Mouse (Mus musculus) spleen, embryonic (tissue): ENCODE data around the gene Fdxr.

Source experiments
- CTCF ChIA-PET: fragments of 350-600 bp; sonication (Branson Sonifier 250); formaldehyde crosslinking; loops from one replicate; lab custom pipeline; 2022; lab: Charles Lee

Gene Fdxr

DNA sequence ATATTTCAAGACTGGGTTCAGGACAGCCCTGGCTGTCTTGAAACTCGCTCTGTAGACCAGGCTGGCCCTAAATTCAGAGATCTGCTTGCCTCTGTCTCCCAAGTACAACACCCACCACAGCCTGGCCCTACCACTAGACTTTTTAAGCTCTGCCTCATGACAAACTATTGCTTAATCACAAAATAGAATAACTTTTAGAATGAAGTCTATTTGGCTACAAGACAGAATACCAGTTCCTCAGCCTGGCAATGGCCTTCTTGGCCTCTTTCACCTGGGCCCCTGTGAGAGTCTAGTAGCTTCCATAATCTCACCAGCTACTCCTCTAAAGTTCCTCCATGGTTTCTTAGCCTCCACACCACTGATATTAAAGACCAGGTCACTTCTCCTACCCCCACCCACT is 13.5 kb upstream of the Fdxr start:
- CTCF ChIA-PET: no interaction called here

DNA sequence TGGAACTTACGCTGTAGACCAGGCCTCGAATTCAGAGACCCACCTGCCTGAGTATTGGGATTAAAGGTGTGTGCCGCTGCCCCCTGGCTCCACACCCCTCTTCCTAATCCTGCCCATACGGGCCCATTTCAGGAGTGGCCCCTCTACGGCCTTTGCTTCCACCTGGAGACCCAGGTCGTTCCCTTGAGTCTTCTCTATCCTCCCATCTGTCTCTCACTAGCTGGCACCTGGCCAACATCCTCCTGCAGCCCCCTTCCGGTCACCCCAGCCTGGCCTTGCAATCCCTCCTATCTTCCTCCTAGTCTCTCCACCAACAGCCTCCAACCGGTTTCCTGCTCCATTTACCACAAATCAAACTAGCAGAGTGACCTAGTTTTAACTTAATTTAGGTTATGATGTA is 13.0 kb upstream of the Fdxr start:
- CTCF ChIA-PET: no interaction called here

DNA sequence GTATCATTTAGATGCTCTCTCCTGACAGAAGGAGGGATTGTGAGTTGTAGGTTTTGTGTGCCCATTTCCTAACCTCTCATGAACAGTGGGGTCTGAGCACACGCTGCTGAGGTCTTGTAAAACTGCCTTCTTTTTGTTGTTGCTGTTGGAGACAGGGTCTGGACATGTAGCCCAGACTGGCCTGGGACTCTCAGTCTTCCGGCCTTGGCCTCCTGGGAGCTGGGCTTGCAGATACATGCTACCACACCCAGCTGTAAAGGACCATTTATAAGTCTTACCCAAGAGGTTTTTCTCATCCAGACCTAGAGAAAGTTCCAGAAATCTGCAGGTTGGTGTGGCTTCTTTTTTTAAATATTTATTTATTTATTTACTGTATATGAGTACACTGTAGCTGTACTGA is 11.5 kb upstream of the Fdxr start:
- CTCF ChIA-PET: no interaction called here

DNA sequence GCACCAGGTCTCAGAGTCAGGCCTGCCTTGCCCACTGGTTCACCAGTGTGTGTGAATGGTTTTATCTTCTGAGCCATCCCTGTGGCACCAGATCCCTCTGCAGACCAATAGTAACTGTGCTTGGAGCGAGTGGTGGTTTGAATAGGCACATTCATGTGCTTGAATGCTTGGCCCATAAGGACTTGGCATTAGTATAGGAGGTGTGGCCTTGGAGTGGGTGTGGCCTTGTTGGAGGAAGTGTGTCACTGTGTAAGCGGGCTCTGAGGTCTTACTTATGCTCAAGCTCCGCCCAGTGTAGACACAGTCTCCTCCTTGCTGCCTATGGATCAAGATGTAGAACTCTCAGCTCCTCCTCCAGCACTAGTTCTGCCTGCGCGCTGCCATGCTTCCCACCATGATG is 10.5 kb upstream of the Fdxr start:
- CTCF ChIA-PET: no interaction called here

DNA sequence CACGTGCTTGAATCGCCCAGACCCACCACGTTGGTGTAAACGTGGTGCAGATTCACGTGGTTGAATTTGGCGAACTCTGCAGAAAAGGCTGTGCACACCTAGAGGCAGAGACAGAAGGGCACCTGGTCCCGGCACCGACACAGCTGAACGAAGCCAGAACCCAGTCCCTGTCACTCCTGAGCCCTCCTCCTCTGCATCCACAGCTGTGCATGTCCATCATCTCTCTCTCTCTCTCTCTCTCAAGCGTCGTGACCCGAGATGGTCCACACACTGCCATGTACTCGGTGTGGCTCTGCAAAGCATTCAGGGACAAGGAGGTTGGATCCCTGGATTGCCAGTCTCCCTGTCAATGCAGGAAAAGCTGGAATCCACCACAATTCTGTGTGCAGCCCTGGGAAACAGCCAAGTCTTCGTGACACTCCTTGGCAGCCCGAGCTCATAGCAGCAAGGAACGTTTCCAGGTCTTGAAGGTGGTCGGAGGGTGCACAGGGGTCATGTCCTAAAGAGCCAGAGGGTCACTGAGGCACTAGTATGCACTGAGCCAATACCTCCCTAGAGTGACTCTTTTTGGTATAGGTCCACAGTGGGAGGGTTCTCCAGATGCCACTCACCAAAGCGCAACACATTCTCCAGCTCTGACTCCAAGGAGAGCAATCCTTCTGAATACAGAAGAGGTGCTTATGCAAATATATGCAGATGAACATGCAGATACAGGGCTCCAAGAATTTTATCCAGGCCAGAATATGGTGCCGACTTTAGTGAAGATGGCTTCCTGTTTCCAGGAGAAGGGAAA is 9.5 kb upstream of the Fdxr start:
- CTCF ChIA-PET: interaction anchor here (0.6 kb wide), 1 partner anchor 67 kb away, joined by 4 read pairs; no protein-coding TSS in a partner anchor

DNA sequence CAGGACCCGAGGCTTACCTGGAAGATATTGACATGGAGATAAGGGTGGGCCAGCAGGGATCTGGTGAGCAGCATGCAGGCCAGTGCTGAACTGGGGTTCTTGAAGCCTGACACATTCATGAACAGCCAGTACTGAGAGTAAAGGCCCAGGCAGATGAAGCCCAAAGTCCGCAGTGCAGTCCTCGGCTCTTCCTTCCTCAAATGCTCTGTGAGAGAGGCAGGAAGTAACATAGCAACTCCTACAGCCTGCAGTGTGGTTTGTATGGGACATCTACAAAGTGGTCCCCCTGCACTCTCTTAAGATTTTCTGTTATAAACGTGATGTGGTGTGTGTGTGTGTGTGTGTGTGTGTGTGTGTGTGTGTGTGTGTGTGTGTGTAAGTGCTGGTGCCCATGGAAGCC is 8.4 kb upstream of the Fdxr start:
- CTCF ChIA-PET: interaction anchor here (0.6 kb wide), 1 partner anchor 16 kb away, joined by 4 read pairs; no protein-coding TSS in a partner anchor

DNA sequence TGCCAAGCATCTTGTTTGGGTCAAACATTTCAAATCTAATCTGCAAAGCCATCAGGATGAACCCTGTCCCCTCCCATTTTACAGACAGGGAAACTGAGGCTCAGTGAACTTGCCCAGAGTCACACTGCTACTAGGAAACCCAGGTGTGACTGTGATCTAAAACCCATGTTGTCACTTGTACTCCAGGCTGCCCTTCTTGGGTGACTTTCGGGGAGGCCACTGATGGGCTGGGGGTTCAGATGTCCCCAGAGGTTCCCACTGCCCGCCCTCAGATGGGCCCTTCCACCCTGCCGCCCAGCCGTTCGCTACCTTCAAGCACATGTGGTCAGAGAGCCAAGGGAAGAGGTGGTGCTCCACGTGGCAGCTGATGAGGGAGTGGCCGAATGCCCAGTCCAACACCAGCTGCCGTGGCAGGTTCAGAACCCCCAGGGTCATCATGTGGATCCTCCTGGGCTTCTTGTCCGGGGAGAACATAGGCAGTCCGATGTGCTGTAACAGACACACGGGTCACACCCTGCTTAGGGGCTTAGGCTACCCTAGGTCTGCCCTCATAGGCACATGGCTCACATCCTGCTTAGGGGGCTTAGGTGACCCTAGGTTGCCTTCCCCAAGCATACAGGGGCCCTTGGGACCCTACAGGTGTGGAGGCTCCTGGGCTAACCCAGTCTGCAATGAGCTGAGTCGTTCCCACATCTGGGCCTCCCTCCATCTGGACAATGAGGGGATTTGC is 7.2 kb upstream of the Fdxr start:
- CTCF ChIA-PET: no interaction called here

DNA sequence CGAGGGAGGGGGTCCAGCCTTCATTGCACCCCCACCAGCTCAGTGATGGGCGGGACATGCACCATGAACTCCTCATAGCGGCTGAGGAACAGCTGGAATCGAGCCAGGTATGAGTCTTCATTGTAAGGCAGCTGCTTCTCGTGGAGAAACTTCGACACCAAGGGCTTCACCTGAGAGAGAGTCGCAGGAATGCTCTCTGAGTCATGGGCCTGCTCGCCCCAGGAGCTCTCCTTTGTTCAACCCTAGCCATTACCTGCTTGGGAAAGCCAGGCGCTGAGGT is 6.6 kb upstream of the Fdxr start:
- CTCF ChIA-PET: no interaction called here

DNA sequence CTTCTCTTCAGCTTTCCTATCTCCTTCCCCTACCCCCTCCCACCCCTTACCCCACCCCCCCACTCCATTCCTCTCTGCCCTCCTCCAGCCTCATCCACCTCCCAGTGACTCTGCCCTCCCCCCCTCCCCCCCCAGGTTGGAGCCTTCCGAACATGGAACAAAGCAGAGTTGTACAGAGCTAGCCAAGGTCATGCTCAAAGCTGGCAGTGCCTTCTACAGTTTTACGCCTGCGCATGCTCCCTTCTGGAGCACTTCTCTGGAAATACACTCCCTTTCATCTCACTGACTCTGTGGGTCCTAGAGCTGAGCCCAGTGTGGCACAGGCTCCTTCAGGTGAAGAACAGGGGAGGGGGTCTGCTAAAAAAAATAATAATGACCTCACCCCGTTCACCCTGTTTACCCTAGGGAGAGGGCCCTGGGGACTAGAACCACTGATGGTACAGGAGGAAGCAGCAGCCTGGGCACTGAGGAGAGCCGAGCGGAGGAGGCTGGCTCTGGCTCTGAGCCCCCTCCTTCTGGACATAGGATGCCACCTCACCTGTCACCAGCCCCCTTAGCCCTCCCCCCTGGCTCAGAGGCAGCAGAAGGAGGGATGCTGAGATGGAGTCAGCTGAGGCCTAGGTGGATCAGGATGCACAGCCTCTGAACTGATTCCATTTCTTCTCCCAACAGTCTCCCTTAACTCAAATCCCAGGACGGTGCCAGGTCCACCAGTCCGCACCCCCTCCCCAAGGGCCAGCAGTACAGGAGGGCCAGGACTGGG is 6.1 kb upstream of the Fdxr start:
- CTCF ChIA-PET: interaction anchor here (0.6 kb wide), 1 partner anchor 44 kb away, joined by 3 read pairs; no protein-coding TSS in a partner anchor

DNA sequence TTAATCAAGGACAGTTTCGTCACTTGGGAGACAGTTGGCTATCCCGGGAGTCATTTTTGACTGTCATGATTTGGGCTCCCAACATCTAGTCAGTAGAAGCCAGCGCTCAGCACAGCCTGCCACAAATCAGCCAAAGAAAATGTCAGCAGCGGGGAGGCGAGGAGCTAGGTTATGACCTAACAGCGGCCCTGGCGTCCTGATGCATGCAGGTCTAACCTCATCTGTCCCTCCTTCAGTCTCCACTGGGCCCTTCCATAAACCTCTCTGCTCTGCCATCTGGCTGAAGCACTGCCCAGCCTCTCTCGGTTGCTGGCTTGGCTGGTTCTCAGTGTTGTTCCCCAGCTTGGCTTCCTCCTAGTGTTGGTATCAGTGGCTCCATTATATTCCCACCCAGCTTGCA is 5.4 kb upstream of the Fdxr start:
- CTCF ChIA-PET: interaction anchor here (0.6 kb wide), 1 partner anchor 44 kb away, joined by 3 read pairs; no protein-coding TSS in a partner anchor

DNA sequence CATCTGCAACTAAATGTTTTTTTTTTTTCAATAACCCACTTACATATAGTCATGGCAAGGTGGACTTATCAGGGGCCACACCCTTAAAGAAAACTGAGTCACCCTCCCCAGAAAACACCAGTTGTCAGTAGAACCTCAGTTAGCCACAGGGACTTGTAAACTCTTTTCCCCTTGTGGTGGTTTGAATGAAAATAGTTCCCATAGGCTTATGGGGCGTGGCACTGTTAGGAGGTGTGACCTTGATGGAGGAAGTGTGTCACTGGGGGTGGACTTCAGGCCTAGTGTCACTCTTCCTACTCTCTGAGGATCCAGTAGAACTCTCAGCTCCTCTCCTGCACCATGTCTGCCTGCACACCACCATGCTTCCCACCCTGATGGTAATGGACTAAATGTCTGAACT is 2.9 kb upstream of the Fdxr start:
- CTCF ChIA-PET: no interaction called here

DNA sequence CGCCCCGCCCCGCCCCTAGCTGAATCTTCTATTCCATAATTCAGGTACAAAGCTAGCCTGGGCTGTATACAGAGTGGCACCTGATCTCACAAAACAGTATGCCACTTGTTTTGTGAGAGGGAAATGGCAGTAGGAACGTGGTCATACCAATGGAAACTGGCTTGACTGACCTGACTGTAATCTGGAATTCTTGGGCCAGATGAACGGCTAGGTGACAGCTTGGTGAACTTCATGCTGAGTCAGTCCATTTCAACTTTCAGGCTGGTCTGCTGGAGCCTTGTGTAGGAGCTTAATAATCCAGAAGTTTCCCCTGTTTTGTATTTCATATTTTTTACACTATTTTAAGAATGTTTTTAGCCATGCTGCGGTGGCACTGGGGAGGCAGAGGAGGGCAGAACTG is 1.3 kb upstream of the Fdxr start:
- CTCF ChIA-PET: no interaction called here

DNA sequence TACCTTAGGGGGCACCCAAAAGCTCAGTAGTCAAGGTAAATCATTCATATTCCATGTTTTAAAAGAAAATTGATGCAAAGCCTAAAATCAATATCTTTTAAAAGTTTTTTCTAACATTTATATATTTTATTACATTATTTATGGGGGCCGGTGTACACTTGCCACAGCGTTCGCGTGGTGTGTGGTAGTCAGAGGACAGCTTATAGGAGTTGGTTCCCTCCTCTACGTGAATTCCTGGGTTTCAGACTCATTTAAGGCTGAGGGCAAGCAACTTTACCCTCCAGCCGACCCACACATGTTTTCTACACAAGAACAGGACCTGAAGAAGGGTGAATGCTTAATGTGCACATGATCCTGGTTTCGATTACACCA is 740 bp upstream of the Fdxr start:
- CTCF ChIA-PET: no interaction called here

DNA sequence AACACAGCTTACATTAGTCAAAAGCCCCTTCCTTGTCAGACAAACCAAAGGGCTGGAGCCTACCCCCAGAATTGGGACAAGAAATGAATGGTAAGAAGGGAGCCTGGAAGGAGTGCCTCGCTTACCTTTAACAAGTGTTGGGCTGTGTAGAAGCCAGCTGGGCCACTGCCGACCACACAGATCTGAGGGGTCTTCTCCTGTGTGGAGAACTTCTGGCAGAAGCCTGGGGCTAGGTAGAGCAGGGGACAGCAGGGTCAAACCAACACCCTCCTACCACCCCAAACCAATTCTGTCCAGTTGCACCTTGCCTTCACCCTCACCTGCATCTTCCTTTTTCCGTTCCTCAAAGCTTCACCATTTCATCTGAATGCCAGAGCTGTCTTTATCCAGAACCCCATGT is 896 bp downstream of the Fdxr start:
- CTCF ChIA-PET: no interaction called here

DNA sequence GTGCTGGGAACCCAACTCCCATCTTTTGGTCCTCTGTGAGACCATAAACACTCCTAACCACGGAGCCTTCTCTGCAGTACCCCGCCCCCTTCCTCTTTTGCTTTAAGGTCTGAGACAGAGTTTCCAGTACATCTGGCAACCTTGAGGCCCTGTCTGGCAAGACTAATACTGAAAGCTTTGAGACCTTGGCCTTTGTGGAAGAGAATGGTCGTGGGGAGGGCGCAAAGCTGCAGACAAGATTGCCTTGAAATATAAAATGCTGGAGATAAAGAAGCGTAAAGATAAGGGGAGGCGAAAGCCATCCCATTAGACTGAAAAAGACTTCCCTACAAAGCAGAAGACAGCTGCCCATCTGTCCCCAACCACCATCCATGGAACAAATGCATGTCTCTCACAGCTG is 1.3 kb downstream of the Fdxr start:
- CTCF ChIA-PET: interaction anchor here (0.6 kb wide), 1 partner anchor 111 kb away, joined by 8 read pairs; no protein-coding TSS in a partner anchor

DNA sequence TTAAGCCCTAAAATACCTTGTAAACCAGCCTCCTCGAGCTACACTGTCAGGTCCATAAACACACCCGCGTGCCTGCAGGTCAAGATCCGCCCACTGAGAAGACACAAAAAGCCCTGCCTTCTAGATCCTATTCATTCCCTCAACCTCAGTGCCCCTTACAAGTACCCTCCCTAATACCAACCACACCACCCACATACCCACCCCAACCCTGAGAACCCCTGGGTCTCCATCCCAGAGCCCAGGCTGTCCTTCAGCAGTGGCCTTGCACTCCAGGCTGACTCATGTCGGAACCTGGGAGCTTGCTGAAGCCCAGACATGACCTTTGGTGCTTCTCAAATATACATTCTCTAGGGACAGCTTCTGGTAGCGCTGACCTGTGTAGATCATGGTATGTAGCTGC is 2.1 kb downstream of the Fdxr start:
- CTCF ChIA-PET: no interaction called here

DNA sequence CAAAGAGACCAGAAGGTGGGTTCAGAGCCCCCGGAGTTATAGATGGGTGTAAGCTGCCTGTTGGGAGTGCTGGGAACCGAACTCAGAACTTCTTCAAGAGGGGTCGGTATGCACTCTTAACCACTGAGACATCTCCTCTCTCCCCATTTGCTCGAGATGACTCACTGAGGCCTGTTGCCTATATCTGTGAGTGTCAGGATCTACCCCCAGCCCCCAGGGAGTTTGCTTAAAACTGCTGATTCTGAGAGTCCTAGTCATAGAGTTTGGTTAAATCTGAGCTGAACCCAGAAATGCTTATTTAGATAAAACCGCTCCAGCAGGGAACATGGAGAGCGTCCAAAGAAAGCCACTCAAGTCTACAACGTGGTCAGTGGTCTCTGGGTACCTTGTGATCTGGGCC is 2.7 kb downstream of the Fdxr start:
- CTCF ChIA-PET: no interaction called here

DNA sequence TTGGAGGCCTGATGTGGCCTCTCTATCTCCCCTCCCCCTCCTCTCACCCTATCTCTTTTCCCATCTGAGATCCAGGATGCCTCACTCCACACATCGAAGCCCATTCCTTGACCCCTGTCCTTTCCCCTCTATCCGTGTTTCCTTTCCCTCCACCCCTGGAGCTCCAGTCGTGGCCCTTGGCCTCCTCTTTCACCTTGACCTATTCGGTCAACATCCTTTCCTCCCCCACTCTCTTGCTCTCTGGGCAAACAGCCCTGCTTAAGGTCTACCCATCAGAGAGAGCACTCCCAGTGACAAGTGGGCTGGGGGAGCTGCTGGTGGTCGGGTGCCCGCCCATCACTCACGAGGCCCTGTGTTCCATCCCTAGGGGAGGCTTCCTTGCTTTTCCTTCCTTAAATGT is 3.1 kb downstream of the Fdxr start:
- CTCF ChIA-PET: no interaction called here

DNA sequence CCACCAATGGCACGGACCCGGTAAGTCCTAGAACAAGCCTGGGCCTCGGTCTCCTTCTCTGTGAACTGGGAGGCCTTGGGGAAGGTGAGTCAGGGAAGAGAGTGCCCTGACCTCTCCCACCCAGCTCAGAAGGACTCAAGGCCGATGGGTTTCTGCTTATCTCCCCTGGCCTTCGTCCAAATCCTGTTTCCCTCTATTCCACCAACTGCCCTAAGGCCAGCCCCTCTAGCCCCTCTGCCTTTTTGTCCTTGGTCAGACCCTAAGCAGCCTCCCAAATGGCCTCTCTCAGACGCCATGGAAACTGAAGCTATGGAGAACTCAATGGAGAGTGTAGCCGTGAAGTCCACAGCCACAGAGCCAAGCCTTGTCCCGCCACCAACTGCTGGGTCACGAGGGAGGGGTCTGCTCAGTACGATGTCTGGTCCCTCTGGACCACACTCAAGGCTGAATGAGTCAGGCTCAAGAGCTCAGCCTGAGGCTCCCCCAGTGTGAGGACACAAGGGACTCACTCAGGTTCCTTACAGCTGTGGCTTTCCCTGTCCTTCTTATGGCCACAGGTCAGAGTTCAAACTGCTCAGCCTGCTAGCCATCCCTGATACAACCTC is 3.9 kb downstream of the Fdxr start:
- CTCF ChIA-PET: no interaction called here

DNA sequence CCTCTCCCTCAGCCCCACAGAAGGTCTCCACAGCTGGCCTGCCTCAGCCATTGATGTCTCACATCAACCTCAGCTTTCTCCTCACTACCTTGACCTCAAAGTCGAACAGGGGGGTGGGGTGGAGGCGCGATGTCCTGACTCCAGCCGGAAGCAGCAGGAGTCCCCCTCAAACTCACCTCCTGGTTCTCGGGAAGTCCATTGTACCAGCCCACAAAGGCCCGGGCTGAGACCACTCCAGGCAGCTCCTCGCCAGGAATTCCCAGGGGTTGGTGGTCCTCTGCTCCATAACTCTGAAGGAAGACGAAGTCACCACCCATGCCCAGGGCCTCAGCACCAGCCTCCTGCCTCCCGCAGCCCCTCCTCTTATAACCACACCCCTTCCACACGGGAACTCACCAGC is 5.4 kb downstream of the Fdxr start:
- CTCF ChIA-PET: no interaction called here

DNA sequence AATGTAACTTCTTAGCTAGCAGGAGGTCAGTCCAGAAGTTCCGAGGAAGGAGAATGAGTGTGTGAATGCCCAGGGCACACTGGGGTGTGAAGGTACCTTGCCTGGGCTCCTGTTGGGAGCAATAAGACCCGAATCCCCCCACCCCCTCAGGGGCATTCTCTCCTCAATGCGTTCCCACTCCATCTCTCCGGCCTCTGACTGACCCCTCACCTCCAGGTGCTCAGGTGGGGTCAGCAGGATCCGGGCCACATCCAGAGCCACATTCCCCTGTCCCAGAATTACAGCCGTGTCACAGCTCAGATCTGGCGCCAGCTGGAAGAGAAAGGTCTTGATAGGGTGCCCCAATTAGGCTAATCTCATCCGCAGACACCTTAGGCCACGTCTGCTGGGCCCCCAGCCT is 5.8 kb downstream of the Fdxr start:
- CTCF ChIA-PET: no interaction called here
